Mouse (Mus musculus) forebrain, embryonic 16.5 days (tissue): ENCODE data around the gene Clic6. TPM values are rescaled to one million over a fixed set of nuclear protein-coding genes. Genes with fewer than 3 reads are reported as not detected.
A peak's percentile ranks its signal among the peaks of the same experiment; 100 is the strongest.

Source experiments
- ATAC-seq: fragments of 200-750 bp; cut with Nextera tagmentation; 2 replicates; pipeline ENCODE4 v1.8.0; 2017; ENCODE audit warnings: mild to moderate bottlenecking, moderate library complexity
- H3K27ac ChIP-seq: fragments of 300-500 bp; sonication (generic); 2 replicates; pipeline ENCODE4 v1.5.1; 2014; ENCODE audit warnings: low read length, control low read depth
- H3K27me3 ChIP-seq: fragments of 300-500 bp; sonication (generic); replicated peaks from 2 replicates; pipeline ENCODE4 v1.6.1; 2014; ENCODE audit warnings: low read length; ENCODE audit not compliant: control insufficient read depth, insufficient read depth
- H3K36me3 ChIP-seq: fragments of 300-500 bp; sonication (generic); 2 replicates; pipeline ENCODE4 v1.6.1; 2014; ENCODE audit not compliant: control insufficient read depth, insufficient read depth
- H3K4me1 ChIP-seq: fragments of 300-500 bp; sonication (generic); replicated peaks from 2 replicates; pipeline ENCODE4 v1.6.1; 2014; ENCODE audit warnings: low read length; ENCODE audit not compliant: control insufficient read depth, insufficient read depth
- H3K4me2 ChIP-seq: fragments of 300-500 bp; sonication (generic); 2 replicates; pipeline ENCODE4 v1.6.1; 2014; ENCODE audit warnings: mild to moderate bottlenecking, low read length, control low read depth
- H3K4me3 ChIP-seq: fragments of 300-500 bp; sonication (generic); replicated peaks from 2 replicates; pipeline ENCODE4 v1.5.1; 2014; ENCODE audit warnings: mild to moderate bottlenecking, low read length, control low read depth
- H3K9ac ChIP-seq: fragments of 300-500 bp; sonication (generic); replicated peaks from 2 replicates; pipeline ENCODE4 v1.6.1; 2014; ENCODE audit warnings: low read depth, low read length, control low read depth
- H3K9me3 ChIP-seq: fragments of 300-500 bp; sonication (generic); 2 replicates; pipeline ENCODE4 v1.6.1; 2016; ENCODE audit warnings: low read length; ENCODE audit not compliant: control insufficient read depth
- WGBS: fragments of 180-500 bp; shearing (Covaris S2); extraction: QIAGEN DNeasy Blood & Tissue Kit; methylation state at CpG from one replicate; pipeline ENCODE4 v1.1.7; 2014; 5-methylcytosine and 5-hydroxymethylcytosine counted together
- polyA plus RNA-seq: library from polyadenylated mRNA; unstranded; fragments of >200 nt; fragmentation: Nextera tagmentation; extraction: Ambion mirVana; gene quantifications from 2 replicates; pipeline ENCODE4 v1.2.1, GENCODE M21; 2015

The Clic6 gene
- polyA plus RNA-seq, 1 experiment from 2014 or later: 3.3 TPM

- Histone ChIP-seq H3K27ac (no peak overlapping the region), H3K4me2 (no peak overlapping the region), H3K27me3 (no peaks in the 10 kb centered on the region), H3K4me1 (no peaks in the 10 kb centered on the region), H3K4me3 (no peak overlapping the region), H3K9ac (no peak overlapping the region), H3K36me3 (no peaks in the 10 kb centered on the region), H3K9me3 (peaks cover 2% of the 10 kb centered on the region; the same call in 1 of the 2 replicates)
- ATAC-seq: no peak
- WGBS: 94% methylated on average over 2 of the region's 2 CpGs
Measured at GRCm38 (mm10) chr16:92535258-92535657, 49.7 kb downstream of the Clic6 start.

DNA sequence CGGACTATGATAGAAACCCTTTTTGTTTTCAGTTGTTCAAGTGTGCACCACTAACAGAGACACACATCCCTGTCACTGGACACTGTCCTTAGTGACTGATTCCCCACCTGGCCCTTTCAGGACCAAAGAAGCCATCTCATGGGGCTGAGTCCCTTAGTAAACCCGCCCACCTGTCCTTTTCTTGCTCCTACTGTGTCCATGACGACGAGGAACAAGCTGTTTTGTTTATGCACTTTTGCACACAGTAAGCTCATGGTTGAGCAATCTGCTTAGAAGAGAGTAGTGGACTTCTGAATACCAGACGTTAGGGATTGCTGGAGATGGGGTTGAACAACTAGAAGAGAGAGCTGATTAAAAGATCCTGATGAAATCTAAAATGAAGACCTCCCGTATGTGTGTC, 52.8 kb downstream of the Clic6 start:
- Histone ChIP-seq H3K27ac (no peak overlapping the region), H3K9ac (no peak overlapping the region), H3K9me3 (no peaks in the 10 kb centered on the region), H3K4me1 (no peaks in the 10 kb centered on the region), H3K4me2 (no peak overlapping the region), H3K27me3 (no peaks in the 10 kb centered on the region), H3K4me3 (no peak overlapping the region), H3K36me3 (no peaks in the 10 kb centered on the region)
- WGBS: 66% methylated on average over 6 of the region's 6 CpGs
- ATAC-seq: no peak

DNA sequence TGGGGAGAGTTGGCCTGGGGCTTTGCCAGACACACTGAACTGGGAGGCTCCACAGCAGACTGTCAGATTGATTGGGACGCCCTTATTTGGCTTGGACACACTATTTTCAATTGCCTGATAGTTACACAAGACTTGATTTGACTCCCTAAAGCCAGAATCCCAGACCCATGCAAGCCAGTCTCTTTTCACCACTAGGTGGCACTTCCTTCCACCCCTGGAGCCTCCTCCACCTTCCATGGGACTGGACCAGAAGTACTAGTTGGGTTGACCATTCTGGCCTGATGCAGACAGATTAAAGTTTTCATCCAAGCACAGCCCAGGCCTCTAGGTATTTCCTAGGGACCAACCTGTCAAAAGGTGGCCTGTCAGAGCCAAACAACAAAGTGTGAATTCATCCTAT, 58.7 kb downstream of the Clic6 start:
- Histone ChIP-seq H3K36me3 (no peaks in the 10 kb centered on the region), H3K27ac (no peak overlapping the region), H3K4me1 (no peaks in the 10 kb centered on the region), H3K27me3 (no peaks in the 10 kb centered on the region), H3K4me3 (no peak overlapping the region), H3K9me3 (no peaks in the 10 kb centered on the region), H3K4me2 (no peak overlapping the region), H3K9ac (no peak overlapping the region)
- WGBS: 72% methylated on average over 1 of the region's 1 CpGs
- no peak for ATAC-seq

- no peak overlapping the region for H3K4me2 ChIP-seq
- no peak overlapping the region for H3K4me3 ChIP-seq
- H3K9me3 ChIP-seq: no peaks in the 10 kb centered on the region
- no peaks in the 10 kb centered on the region for H3K27me3 ChIP-seq
- 92% methylated on average over 9 of the region's 9 CpGs for WGBS
- no peaks in the 10 kb centered on the region for H3K4me1 ChIP-seq
- ATAC-seq: no peak
- no peak overlapping the region for H3K27ac ChIP-seq
- H3K9ac ChIP-seq: no peak overlapping the region
- H3K36me3 ChIP-seq: no peaks in the 10 kb centered on the region
Measured at GRCm38 (mm10) chr16:92548651-92549050, 63.1 kb downstream of the Clic6 start.

DNA sequence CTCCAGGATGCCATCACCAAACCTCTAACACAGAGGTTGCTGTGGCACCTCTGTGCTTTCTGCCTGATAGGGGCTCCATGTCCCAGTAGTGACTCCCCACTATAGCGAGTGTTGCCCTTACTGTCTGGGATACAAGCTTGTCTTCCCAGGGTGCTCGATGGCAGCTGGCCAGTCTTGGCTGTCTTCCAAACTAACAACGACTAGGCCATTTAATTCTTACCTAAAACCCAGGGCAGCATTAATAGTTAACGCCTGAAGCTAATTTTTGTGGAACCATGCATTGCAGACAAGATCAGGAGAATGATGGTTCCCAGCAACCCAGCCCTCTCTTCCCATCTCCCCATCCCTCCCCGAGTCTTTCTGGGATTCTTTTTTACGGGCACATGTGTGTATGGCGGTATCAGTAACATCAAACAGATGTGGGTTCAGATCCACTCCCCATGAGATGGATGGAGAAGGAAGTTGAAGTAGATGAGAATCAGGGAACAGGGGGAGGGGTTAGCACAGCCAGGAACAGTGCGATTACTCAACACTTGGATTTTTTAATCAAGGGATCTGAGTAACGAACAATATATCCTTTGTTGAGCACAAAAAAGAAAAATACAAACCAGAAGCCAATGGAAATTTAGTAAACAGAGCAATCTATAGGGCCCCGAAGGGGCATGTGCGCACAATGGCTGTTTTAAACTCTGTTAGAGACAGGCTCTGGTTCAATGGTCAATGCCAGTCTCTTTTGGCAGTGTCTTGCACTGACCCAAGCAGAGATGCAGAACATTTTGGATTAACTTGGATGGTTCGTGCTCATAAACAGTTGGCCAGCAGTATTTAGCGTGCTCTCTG, 66.0 kb downstream of the Clic6 start:
- 59% methylated on average over 13 of the region's 13 CpGs for WGBS
- Histone ChIP-seq H3K9me3 (no peaks in the 10 kb centered on the region), H3K9ac (no peak overlapping the region), H3K4me3 (no peak overlapping the region), H3K4me2 (no peak overlapping the region), H3K36me3 (no peaks in the 10 kb centered on the region), H3K27me3 (no peaks in the 10 kb centered on the region), H3K4me1 (no peaks in the 10 kb centered on the region), H3K27ac (no peak overlapping the region)
- ATAC-seq: no peak

- Histone ChIP-seq H3K27ac (no peak overlapping the region), H3K36me3 (no peaks in the 10 kb centered on the region), H3K27me3 (no peaks in the 10 kb centered on the region), H3K9me3 (no peaks in the 10 kb centered on the region), H3K4me1 (no peaks in the 10 kb centered on the region), H3K4me2 (no peak overlapping the region), H3K4me3 (no peak overlapping the region), H3K9ac (no peak overlapping the region)
- no peak for ATAC-seq
- WGBS: 81% methylated on average over 9 of the region's 9 CpGs
Measured at GRCm38 (mm10) chr16:92552106-92552382, 66.5 kb downstream of the Clic6 start.

- no peak for ATAC-seq
- WGBS: 87% methylated on average over 11 of the region's 11 CpGs
- no peak overlapping the region for H3K27ac ChIP-seq
Measured at GRCm38 (mm10) chr16:92552858-92553257, 67.3 kb downstream of the Clic6 start.

DNA sequence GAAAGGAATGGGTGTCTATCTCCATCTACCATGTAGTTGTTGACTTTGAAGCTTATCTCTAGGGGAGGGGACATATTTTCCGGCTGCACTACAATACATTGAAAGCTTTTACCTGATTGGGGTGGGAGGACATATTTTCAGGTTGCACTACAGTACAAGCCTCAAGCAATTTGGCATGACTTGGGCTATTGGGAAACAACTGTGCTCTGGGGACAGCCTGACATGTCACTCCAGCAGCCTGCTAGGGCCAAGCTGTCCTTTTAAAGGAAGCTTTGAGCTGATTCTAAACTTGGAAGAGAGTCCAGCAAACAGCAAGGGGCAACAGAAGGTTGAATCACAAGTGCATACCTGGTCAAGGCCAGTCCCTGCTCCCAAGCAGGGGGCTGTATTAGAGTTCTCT, 69.5 kb downstream of the Clic6 start:
- Histone ChIP-seq H3K4me1 (no peaks in the 10 kb centered on the region), H3K9me3 (no peaks in the 10 kb centered on the region), H3K4me2 (no peak overlapping the region), H3K4me3 (no peak overlapping the region), H3K27ac (no peak overlapping the region), H3K36me3 (no peaks in the 10 kb centered on the region), H3K27me3 (no peaks in the 10 kb centered on the region), H3K9ac (no peak overlapping the region)
- WGBS: 95% methylated on average over 1 of the region's 1 CpGs
- no peak for ATAC-seq

More at GRCm38 (mm10) chr16:92552858-92553257, 67.3 kb downstream of the Clic6 start:
- Histone ChIP-seq H3K4me3 (no peak overlapping the region), H3K9ac (no peak overlapping the region), H3K36me3 (no peaks in the 10 kb centered on the region), H3K9me3 (no peaks in the 10 kb centered on the region), H3K27me3 (no peaks in the 10 kb centered on the region), H3K4me2 (no peak overlapping the region), H3K4me1 (no peaks in the 10 kb centered on the region)

GRCm38 (mm10) chr16:92565291-92565690, 79.8 kb downstream of the Clic6 start:
- 45% methylated on average over 11 of the region's 11 CpGs for WGBS

More at GRCm38 (mm10) chr16:92565291-92565690, 79.8 kb downstream of the Clic6 start:
- Histone ChIP-seq H3K4me3 (0 out of 2 replicates have a peak overlapping the region, but pooled peaks have one; percentile 16), H3K27me3 (no peaks in the 10 kb centered on the region), H3K27ac (no peak overlapping the region), H3K4me2 (peak overlapping the region; percentile 49), H3K9ac (no peak overlapping the region), H3K36me3 (no peaks in the 10 kb centered on the region), H3K9me3 (no peaks in the 10 kb centered on the region), H3K4me1 (peaks cover 9% of the 10 kb centered on the region)
- ATAC-seq: no peak
